Mouse (Mus musculus): Measurements from ENCODE around the gene Lmod2.

Gene Lmod2

DNA sequence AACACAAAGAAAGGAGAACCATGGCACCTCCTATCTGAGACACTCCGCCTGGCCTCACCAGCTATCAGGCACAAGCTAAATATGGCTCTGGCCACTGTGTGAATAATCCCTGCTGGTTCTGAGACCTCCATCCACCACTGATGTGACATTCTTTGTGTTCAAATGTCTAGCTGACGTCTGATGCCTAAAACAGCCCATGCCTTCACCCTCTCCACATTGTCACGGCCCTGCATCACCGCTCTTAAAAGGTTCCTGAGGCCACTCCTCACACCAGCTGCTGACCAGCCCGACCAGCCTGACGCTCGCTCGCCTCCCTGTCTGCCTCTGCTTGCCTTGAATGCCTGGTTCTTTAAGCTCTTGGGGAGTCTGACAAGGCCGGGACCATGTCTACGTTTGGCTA, at the start of gene Lmod2:
Lmod2 (plus strand) TSS at position 263 of the 400 bp plus-strand sequence.
- no peak for DNase-seq (ENCODE audit: low read depth in 1 of 2, low spot score in 2 of 2)

- no peak for DNase-seq (ENCODE audit: low read depth in 1 of 2, low spot score in 2 of 2)
These were observed 47.8 kb upstream of the Lmod2 start for GRCm38 (mm10) chr6:24549801-24550200.

DNA sequence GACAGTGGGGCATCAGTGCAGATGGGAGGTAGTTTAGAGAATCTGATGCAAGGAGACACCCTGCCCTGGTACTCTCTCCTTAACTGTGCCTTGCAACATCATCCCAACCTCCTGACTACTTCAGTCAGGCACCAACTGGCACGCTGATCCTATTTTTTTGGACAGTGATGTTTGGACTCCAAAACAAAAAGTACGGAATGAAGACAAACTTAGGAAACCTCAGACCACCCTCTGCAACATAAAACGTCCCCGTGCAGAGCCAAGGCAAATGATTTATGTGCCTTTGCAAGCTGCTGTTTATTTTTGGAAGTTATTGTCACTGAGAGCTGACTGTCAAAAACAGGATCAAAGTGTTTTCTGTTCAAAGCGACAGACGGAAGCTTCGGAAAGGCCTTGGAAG, 45.5 kb upstream of the Lmod2 start:
- DNase-seq (ENCODE audit: low read depth in 1 of 2, low spot score in 2 of 2), result no peak

- DNase-seq (ENCODE audit: low read depth in 1 of 2, low spot score in 2 of 2), result no peak
These were observed 43.0 kb upstream of the Lmod2 start for GRCm38 (mm10) chr6:24554427-24555086.

DNA sequence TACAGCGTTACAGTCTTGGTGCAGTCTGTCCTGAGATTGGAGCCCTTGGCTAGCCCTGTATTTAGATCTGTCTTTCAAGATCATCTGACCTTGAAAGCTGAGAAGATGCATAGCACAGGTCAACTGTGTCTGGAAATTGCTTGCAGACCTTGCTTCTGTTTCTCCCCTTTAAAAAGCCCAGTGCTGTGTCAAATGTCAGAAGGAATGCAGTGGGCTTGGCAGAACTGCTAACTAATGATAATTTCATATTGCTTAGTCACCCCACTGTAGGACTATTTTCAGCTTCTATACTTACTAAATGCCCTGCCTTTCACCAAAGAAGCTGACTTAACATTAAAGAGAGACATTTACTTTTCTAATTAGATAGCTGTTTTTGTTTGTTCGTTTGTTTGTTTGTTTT, 42.1 kb upstream of the Lmod2 start:
- no peak for DNase-seq (ENCODE audit: low read depth in 1 of 2, low spot score in 2 of 2)

- DNase-seq (ENCODE audit: low read depth in 1 of 2, low spot score in 2 of 2), result no peak
These were observed 33.5 kb upstream of the Lmod2 start for GRCm38 (mm10) chr6:24564081-24564480.

- DNase-seq (ENCODE audit: low read depth in 1 of 2, low spot score in 2 of 2), result no peak
These were observed 32.7 kb upstream of the Lmod2 start for GRCm38 (mm10) chr6:24564886-24565285.

DNA sequence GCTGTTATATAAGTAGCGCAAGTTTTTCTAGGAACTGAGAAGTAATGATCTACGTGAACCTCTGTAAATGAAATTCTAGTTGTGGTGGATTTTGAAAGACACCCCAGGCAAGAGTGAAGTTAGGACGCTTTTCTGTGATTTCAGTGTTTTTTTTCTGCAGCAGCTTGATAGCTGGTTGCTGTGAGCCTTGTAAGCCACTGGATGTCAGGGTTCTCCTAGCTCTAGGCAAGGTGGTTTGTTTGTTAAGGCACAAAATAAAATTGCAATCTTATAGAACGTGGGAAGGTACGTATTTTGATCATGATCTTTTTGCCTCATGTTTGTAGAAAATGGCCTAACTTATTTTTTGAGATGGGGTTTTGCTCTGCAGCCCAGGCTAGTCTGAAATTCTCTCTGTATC, 28.6 kb upstream of the Lmod2 start:
- no peak for DNase-seq (ENCODE audit: low read depth in 1 of 2, low spot score in 2 of 2)

- no peak for DNase-seq (ENCODE audit: low read depth in 1 of 2, low spot score in 2 of 2)
These were observed 27.9 kb upstream of the Lmod2 start for GRCm38 (mm10) chr6:24569711-24570110.

- no peak for DNase-seq (ENCODE audit: low read depth in 1 of 2, low spot score in 2 of 2)
These were observed 27.3 kb upstream of the Lmod2 start for GRCm38 (mm10) chr6:24570278-24570677.

GRCm38 (mm10) chr6:24571126-24571525, 26.4 kb upstream of the Lmod2 start:
- no peak for DNase-seq (ENCODE audit: low read depth in 1 of 2, low spot score in 2 of 2)

- DNase-seq (ENCODE audit: low read depth in 1 of 2, low spot score in 2 of 2), result no peak
These were observed 25.1 kb upstream of the Lmod2 start for GRCm38 (mm10) chr6:24572431-24572830.

- no peak for DNase-seq (ENCODE audit: low read depth in 1 of 2, low spot score in 2 of 2)
These were observed 24.2 kb upstream of the Lmod2 start for GRCm38 (mm10) chr6:24573319-24573718.

DNA sequence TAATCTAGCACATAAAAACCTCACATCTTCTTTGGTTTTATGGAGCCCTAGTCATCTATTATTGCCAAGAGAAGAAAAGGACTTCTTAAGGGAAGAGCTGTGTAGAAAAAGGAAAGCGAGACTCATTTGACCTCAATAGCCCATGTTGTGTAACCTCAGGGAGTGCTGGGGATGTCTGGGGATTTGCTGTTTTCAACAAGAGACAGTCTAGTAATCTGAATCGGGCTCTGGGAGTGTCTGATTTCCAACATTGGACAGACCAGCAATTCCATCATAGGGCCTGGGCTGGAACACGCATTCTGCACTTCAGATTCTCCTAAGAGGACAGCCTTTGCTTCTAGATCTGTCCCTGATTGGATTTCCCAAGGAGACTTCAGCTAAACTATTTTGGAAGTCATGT, 14.1 kb upstream of the Lmod2 start:
- no peak for DNase-seq (ENCODE audit: low read depth in 1 of 2, low spot score in 2 of 2)

- no peak for DNase-seq (ENCODE audit: low read depth in 1 of 2, low spot score in 2 of 2)
These were observed 11.9 kb upstream of the Lmod2 start for GRCm38 (mm10) chr6:24585431-24586310.

- no peak for DNase-seq (ENCODE audit: low read depth in 1 of 2, low spot score in 2 of 2)
These were observed 10.7 kb upstream of the Lmod2 start for GRCm38 (mm10) chr6:24586885-24587284.

GRCm38 (mm10) chr6:24590282-24590681, 7.3 kb upstream of the Lmod2 start:
- no peak for DNase-seq (ENCODE audit: low read depth in 1 of 2, low spot score in 2 of 2)

GRCm38 (mm10) chr6:24591525-24592218, 5.9 kb upstream of the Lmod2 start:
- no peak for DNase-seq (ENCODE audit: low read depth in 1 of 2, low spot score in 2 of 2)

DNA sequence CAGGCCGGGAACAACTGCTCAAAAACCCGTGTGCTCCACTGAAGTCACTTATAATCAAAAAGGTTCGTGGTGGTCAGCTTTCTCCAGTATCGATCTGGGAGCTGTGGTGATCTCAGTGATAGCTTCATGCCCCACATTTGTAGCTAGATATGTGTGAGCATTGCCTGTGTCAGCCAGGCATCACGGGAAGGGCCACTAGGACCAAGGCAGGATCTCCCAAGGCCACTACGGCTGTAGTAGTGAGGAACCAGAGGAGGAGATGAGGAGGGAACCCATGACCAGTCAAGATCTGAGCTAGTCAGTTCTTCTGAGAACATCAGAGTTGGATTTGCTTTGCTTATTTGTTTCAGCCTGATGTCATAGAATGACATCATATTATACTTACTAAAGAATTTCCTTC, 1.6 kb downstream of the Lmod2 start:
- DNase-seq (ENCODE audit: low read depth in 1 of 2, low spot score in 2 of 2), result no peak

DNA sequence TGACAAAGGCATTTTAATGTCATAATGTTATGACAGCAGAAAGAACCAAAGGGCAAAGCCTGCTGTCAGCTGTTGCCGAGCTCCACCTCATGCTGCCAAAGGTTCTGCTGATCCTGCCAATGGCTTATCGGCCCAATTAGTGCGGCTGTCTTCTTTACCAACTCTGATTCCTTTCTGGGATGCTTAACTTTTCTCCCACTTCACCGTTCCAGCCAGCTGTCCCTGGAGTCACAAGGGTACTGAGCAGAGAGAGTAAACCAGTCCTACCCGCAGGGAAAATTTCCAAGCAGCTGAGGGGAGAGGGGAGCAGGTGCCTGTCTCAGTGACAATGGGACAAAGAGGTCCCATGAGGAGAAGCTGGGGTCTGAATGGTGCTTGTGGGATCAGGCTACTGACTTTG, 2.1 kb downstream of the Lmod2 start:
- DNase-seq (ENCODE audit: low read depth in 1 of 2, low spot score in 2 of 2), result no peak

- no peak for DNase-seq (ENCODE audit: low read depth in 1 of 2, low spot score in 2 of 2)
These were observed 2.6 kb downstream of the Lmod2 start for GRCm38 (mm10) chr6:24600134-24600533.

DNA sequence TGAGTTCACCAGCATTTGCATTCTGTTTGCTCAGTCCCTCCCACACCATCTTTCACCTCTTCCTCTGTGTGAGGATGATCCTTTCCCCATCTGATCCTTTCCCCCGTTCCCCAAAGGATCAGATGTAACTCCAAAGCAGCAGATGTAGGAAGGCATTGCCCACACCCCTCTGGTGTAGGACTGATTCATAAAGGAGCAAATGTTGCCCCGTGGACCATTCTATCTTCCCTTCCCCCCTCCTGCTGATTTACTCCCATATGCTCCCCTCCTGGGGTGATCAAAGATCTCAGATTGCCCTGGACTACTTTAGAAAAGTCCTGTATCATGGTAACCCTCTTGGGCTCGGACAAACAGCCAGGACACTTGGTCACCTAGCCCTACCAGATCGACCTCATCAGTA, 3.2 kb downstream of the Lmod2 start:
- DNase-seq (ENCODE audit: low read depth in 1 of 2, low spot score in 2 of 2), result no peak
